Mouse (Mus musculus): ENCODE data around the gene Lsm2. TPM values are rescaled to one million over a fixed set of nuclear protein-coding genes. Genes with fewer than 3 reads are reported as not detected.

Lsm2 gene
- polyA plus RNA-seq, 1 experiment from 2014 or later: 178 TPM

Other genes starting within 250 kb of the Lsm2 start
- gene C4b, start 238.0 kb upstream of the Lsm2 start, polyA plus RNA-seq (2015; fragmentation: Nextera tagmentation; extraction: Ambion mirVana): 1.2 and 1.4 TPM in 2 replicates
- not detected in 2 replicates for gene Cyp21a1, start 177.3 kb upstream of the Lsm2 start, polyA plus RNA-seq (2015; fragmentation: Nextera tagmentation; extraction: Ambion mirVana)
- 19.9 and 20.2 TPM in 2 replicates for gene Stk19, start 144.9 kb upstream of the Lsm2 start, polyA plus RNA-seq (2015; fragmentation: Nextera tagmentation; extraction: Ambion mirVana)
- gene Dxo, start 144.8 kb upstream of the Lsm2 start, polyA plus RNA-seq (2015; fragmentation: Nextera tagmentation; extraction: Ambion mirVana): 28.6 and 30.9 TPM in 2 replicates
- gene Skiv2l, start 131.7 kb upstream of the Lsm2 start, polyA plus RNA-seq (2015; fragmentation: Nextera tagmentation; extraction: Ambion mirVana): 24.0 and 26.1 TPM in 2 replicates
- gene Nelfe, start 131.5 kb upstream of the Lsm2 start, polyA plus RNA-seq (2015; fragmentation: Nextera tagmentation; extraction: Ambion mirVana): 60.1 and 65.1 TPM in 2 replicates
- gene Cfb, start 119.3 kb upstream of the Lsm2 start, polyA plus RNA-seq (2015; fragmentation: Nextera tagmentation; extraction: Ambion mirVana): 118 and 133 TPM in 2 replicates
- 0.54 and 0.80 TPM in 2 replicates for gene Zbtb12, start 102.4 kb upstream of the Lsm2 start, polyA plus RNA-seq (2015; fragmentation: Nextera tagmentation; extraction: Ambion mirVana)
- 0.17 TPM in 1 of 2 replicates, not detected in the other for gene Gm20547, start 99.8 kb upstream of the Lsm2 start, polyA plus RNA-seq (2015; fragmentation: Nextera tagmentation; extraction: Ambion mirVana)
- 11.1 and 11.7 TPM in 2 replicates for gene C2, start 83.6 kb upstream of the Lsm2 start, polyA plus RNA-seq (2015; fragmentation: Nextera tagmentation; extraction: Ambion mirVana)
- gene Ehmt2, start 83.4 kb upstream of the Lsm2 start, polyA plus RNA-seq (2015; fragmentation: Nextera tagmentation; extraction: Ambion mirVana): 16.8 and 17.7 TPM in 2 replicates
- gene Slc44a4, start 67.4 kb upstream of the Lsm2 start, polyA plus RNA-seq (2015; fragmentation: Nextera tagmentation; extraction: Ambion mirVana): 1.5 TPM in 2 replicates
- 14.2 and 15.2 TPM in 2 replicates for gene Neu1, start 50.6 kb upstream of the Lsm2 start, polyA plus RNA-seq (2015; fragmentation: Nextera tagmentation; extraction: Ambion mirVana)
- gene Hspa1b, start 22.6 kb upstream of the Lsm2 start, polyA plus RNA-seq (2015; fragmentation: Nextera tagmentation; extraction: Ambion mirVana): 0.07 and 0.15 TPM in 2 replicates
- not detected in 2 replicates for gene Gm20481, start 11.9 kb upstream of the Lsm2 start, polyA plus RNA-seq (2015; fragmentation: Nextera tagmentation; extraction: Ambion mirVana)
- 2.1 and 2.3 TPM in 2 replicates for gene Hspa1a, start 9.7 kb upstream of the Lsm2 start, polyA plus RNA-seq (2015; fragmentation: Nextera tagmentation; extraction: Ambion mirVana)
- gene Hspa1l, start 9.2 kb upstream of the Lsm2 start, polyA plus RNA-seq (2015; fragmentation: Nextera tagmentation; extraction: Ambion mirVana): 0.10 and 0.34 TPM in 2 replicates
- gene Vars, start 19.1 kb downstream of the Lsm2 start, polyA plus RNA-seq (2015; fragmentation: Nextera tagmentation; extraction: Ambion mirVana): 110 and 112 TPM in 2 replicates
- gene Vwa7, start 34.7 kb downstream of the Lsm2 start, polyA plus RNA-seq (2015; fragmentation: Nextera tagmentation; extraction: Ambion mirVana): 0.08 TPM in 2 replicates
- gene Sapcd1, start 46.2 kb downstream of the Lsm2 start, polyA plus RNA-seq (2015; fragmentation: Nextera tagmentation; extraction: Ambion mirVana): 2.5 and 2.8 TPM in 2 replicates
- 3.2 and 3.4 TPM in 2 replicates for gene Msh5, start 64.9 kb downstream of the Lsm2 start, polyA plus RNA-seq (2015; fragmentation: Nextera tagmentation; extraction: Ambion mirVana)
- gene Clic1, start 68.1 kb downstream of the Lsm2 start, polyA plus RNA-seq (2015; fragmentation: Nextera tagmentation; extraction: Ambion mirVana): 141 and 147 TPM in 2 replicates
- 28.9 and 30.6 TPM in 2 replicates for gene Ddah2, start 77.2 kb downstream of the Lsm2 start, polyA plus RNA-seq (2015; fragmentation: Nextera tagmentation; extraction: Ambion mirVana)
- 0.25 and 0.31 TPM in 2 replicates for gene Ly6g6c, start 83.5 kb downstream of the Lsm2 start, polyA plus RNA-seq (2015; fragmentation: Nextera tagmentation; extraction: Ambion mirVana)
- gene Mpig6b, start 84.3 kb downstream of the Lsm2 start, polyA plus RNA-seq (2015; fragmentation: Nextera tagmentation; extraction: Ambion mirVana): 4.1 and 5.2 TPM in 2 replicates
- gene Ly6g6e, start 95.0 kb downstream of the Lsm2 start, polyA plus RNA-seq (2015; fragmentation: Nextera tagmentation; extraction: Ambion mirVana): 0.13 and 0.23 TPM in 2 replicates
- gene Ly6g6d, start 96.2 kb downstream of the Lsm2 start, polyA plus RNA-seq (2015; fragmentation: Nextera tagmentation; extraction: Ambion mirVana): 0.35 and 0.47 TPM in 2 replicates
- 7.2 and 7.3 TPM in 2 replicates for gene Ly6g6f, start 103.7 kb downstream of the Lsm2 start, polyA plus RNA-seq (2015; fragmentation: Nextera tagmentation; extraction: Ambion mirVana)
- 51.0 and 54.9 TPM in 2 replicates for gene Abhd16a, start 107.4 kb downstream of the Lsm2 start, polyA plus RNA-seq (2015; fragmentation: Nextera tagmentation; extraction: Ambion mirVana)
- not detected in 2 replicates for gene Ly6g5c, start 126.4 kb downstream of the Lsm2 start, polyA plus RNA-seq (2015; fragmentation: Nextera tagmentation; extraction: Ambion mirVana)
- 0.21 and 0.28 TPM in 2 replicates for gene Ly6g5b, start 133.6 kb downstream of the Lsm2 start, polyA plus RNA-seq (2015; fragmentation: Nextera tagmentation; extraction: Ambion mirVana)
- 14.1 and 14.8 TPM in 2 replicates for gene Gpank1, start 139.6 kb downstream of the Lsm2 start, polyA plus RNA-seq (2015; fragmentation: Nextera tagmentation; extraction: Ambion mirVana)
- gene Csnk2b, start 140.2 kb downstream of the Lsm2 start, polyA plus RNA-seq (2015; fragmentation: Nextera tagmentation; extraction: Ambion mirVana): 176 and 182 TPM in 2 replicates
- gene D17H6S53E, start 144.5 kb downstream of the Lsm2 start, polyA plus RNA-seq (2015; fragmentation: Nextera tagmentation; extraction: Ambion mirVana): 3.1 and 3.6 TPM in 2 replicates
- gene Apom, start 150.2 kb downstream of the Lsm2 start, polyA plus RNA-seq (2015; fragmentation: Nextera tagmentation; extraction: Ambion mirVana): 553 and 573 TPM in 2 replicates
- 22.4 and 27.4 TPM in 2 replicates for gene Bag6, start 153.3 kb downstream of the Lsm2 start, polyA plus RNA-seq (2015; fragmentation: Nextera tagmentation; extraction: Ambion mirVana)
- 45.1 and 51.5 TPM in 2 replicates for gene Prrc2a, start 183.0 kb downstream of the Lsm2 start, polyA plus RNA-seq (2015; fragmentation: Nextera tagmentation; extraction: Ambion mirVana)
- gene Aif1, start 194.2 kb downstream of the Lsm2 start, polyA plus RNA-seq (2015; fragmentation: Nextera tagmentation; extraction: Ambion mirVana): 17.4 and 18.5 TPM in 2 replicates
- 21.6 and 29.0 TPM in 2 replicates for gene Lst1, start 206.6 kb downstream of the Lsm2 start, polyA plus RNA-seq (2015; fragmentation: Nextera tagmentation; extraction: Ambion mirVana)
- gene Ltb, start 212.6 kb downstream of the Lsm2 start, polyA plus RNA-seq (2015; fragmentation: Nextera tagmentation; extraction: Ambion mirVana): 0.53 and 0.80 TPM in 2 replicates
- 0.25 and 0.35 TPM in 2 replicates for gene Tnf, start 220.1 kb downstream of the Lsm2 start, polyA plus RNA-seq (2015; fragmentation: Nextera tagmentation; extraction: Ambion mirVana)
- 0.07 and 0.10 TPM in 2 replicates for gene Lta, start 223.5 kb downstream of the Lsm2 start, polyA plus RNA-seq (2015; fragmentation: Nextera tagmentation; extraction: Ambion mirVana)
- 0.36 TPM in 1 of 2 replicates, not detected in the other for gene Gm16181, start 239.0 kb downstream of the Lsm2 start, polyA plus RNA-seq (2015; fragmentation: Nextera tagmentation; extraction: Ambion mirVana)